Mouse (Mus musculus) E14TG2a.4 (cell line): ENCODE data around the gene Phf2.

Experiments used
- CTCF ChIP-seq: conservative IDR thresholded peaks from 2 replicates; pipeline ENCODE4 v1.5.1; 2014; ENCODE audit warnings: low read length
- NANOG ChIP-seq: IDR thresholded peaks from 2 replicates; pipeline ENCODE4 v1.6.1; 2014; ENCODE audit warnings: borderline replicate concordance, low read length, mixed read lengths
- POU5F1 ChIP-seq: IDR thresholded peaks from 2 replicates; pipeline ENCODE4 v1.6.1; 2014; ENCODE audit warnings: low read length, borderline replicate concordance

- TF ChIP-seq CTCF = no peak
- TF ChIP-seq POU5F1 = no peak
- no peak for TF ChIP-seq NANOG
Observed at GRCm38 (mm10) chr13:48849155-48849554, 21.8 kb downstream of the Phf2 start.
